Mouse (Mus musculus) heart, adult 2 months (tissue): ENCODE measurements at regions not wholly inside any gene's neighbourhood (a gene's known extent, or its start where the extent isn't known, plus 50 kb on each side); places are given as distances from the start of the nearest gene placed in this dataset.

Experiments
- DNase-seq, 2 experiments: peaks; one replicate each; pipeline ENCODE4 v3.0.0; 2021
- H3K27ac ChIP-seq: fragments of 200-600 bp; 2 replicates; pipeline ENCODE4 v1.8.1; 2022
- H3K27me3 ChIP-seq: fragments of 200-500 bp; 2 replicates; pipeline ENCODE4 v1.6.1; 2012; ENCODE audit warnings: mild to moderate bottlenecking, low read length, inconsistent platforms, mixed read lengths; ENCODE audit not compliant: control insufficient read depth, insufficient read depth
- H3K36me3 ChIP-seq: fragments of 200-500 bp; 2 replicates; pipeline ENCODE4 v1.6.1; 2012; ENCODE audit warnings: low read length, inconsistent platforms; ENCODE audit not compliant: control insufficient read depth, insufficient read depth
- H3K4me1 ChIP-seq: fragments of 200-500 bp; 2 replicates; pipeline ENCODE4 v1.6.1; 2011; ENCODE audit warnings: low read length; ENCODE audit not compliant: control insufficient read depth, insufficient read depth
- H3K4me3 ChIP-seq: fragments of 200-600 bp; 2 replicates; pipeline ENCODE4 v1.8.1; 2022
- H3K79me2 ChIP-seq: fragments of 200-500 bp; replicated peaks from 2 replicates; pipeline ENCODE4 v1.6.1; 2012; ENCODE audit warnings: mild to moderate bottlenecking, inconsistent platforms, low read length, moderate library complexity, mixed read lengths; ENCODE audit not compliant: control insufficient read depth, insufficient read depth
- H3K9ac ChIP-seq: fragments of 200-500 bp; 2 replicates; pipeline ENCODE4 v1.6.1; 2012; ENCODE audit warnings: low read depth, mild to moderate bottlenecking, control low read depth, inconsistent platforms, low read length, mixed read lengths
- CTCF ChIP-seq: fragments of 200-600 bp; IDR thresholded peaks from 2 replicates; pipeline ENCODE4 v1.8.1; 2022; ENCODE audit warnings: antibody characterized with exemption, mild to moderate bottlenecking, moderate library complexity
- EP300 ChIP-seq: fragments of 200-500 bp; IDR thresholded peaks from 2 replicates; pipeline ENCODE4 v1.6.1; 2011; ENCODE audit warnings: low read depth, low read length, control low read depth; ENCODE audit not compliant: insufficient read depth
- POLR2A ChIP-seq: fragments of 200-500 bp; IDR thresholded peaks from 2 replicates; pipeline ENCODE4 v1.6.1; 2011; ENCODE audit warnings: mild to moderate bottlenecking, low read depth, low read length, control low read depth; ENCODE audit not compliant: insufficient read depth
- whole genome bisulfite sequencing: fragments of 180-500 bp; shearing (Covaris S2); methylation state at CpG from one replicate; pipeline ENCODE4 v1.1.7; 2018; 5-methylcytosine and 5-hydroxymethylcytosine counted together
- intact Hi-C: fragments of 180-260 bp; cut with DNase I; formaldehyde crosslinking; loops from one replicate; pipeline ENCODE4 v1.15.1; 2025

- TF ChIP-seq POLR2A (no peak), EP300 (no peak), CTCF (no peak)
- Histone ChIP-seq H3K36me3 (no peaks in the 10 kb centered on the region), H3K27me3 (no peaks in the 10 kb centered on the region), H3K4me3 (no peak overlapping the region), H3K4me1 (peaks cover 2% of the 10 kb centered on the region; the same call in 1 of the 2 replicates), H3K79me2 (no peaks in the 10 kb centered on the region), H3K27ac (no peak overlapping the region), H3K9ac (no peak overlapping the region)
- DNase-seq = peak in 1 of 2 experiments; percentile 63
- 51% methylated on average over 7 of the region's 7 CpGs for WGBS
- intact Hi-C loops = no loop called here
These were observed 85.0 kb downstream of the Ephb3 start for GRCm38 (mm10) chr16:21289528-21289927.

- no peak overlapping the region for H3K27ac ChIP-seq
- peaks cover 10% of the 10 kb centered on the region for H3K4me1 ChIP-seq
These were observed 88.5 kb downstream of the Ephb3 start for GRCm38 (mm10) chr16:21293010-21293409.

GRCm38 (mm10) chr16:21293569-21293968 lies 89.0 kb downstream of the Ephb3 start:
- DNase-seq = peak in 1 of 2 experiments; percentile 35
- Histone ChIP-seq H3K79me2 (no peaks in the 10 kb centered on the region), H3K9ac (no peak overlapping the region), H3K27ac (no peak overlapping the region), H3K4me1 (peaks cover 10% of the 10 kb centered on the region), H3K27me3 (no peaks in the 10 kb centered on the region), H3K4me3 (no peak overlapping the region), H3K36me3 (no peaks in the 10 kb centered on the region)
- 32% methylated on average over 3 of the region's 3 CpGs for WGBS
- no peak for TF ChIP-seq EP300
- TF ChIP-seq POLR2A = no peak
- TF ChIP-seq CTCF = no peak
- intact Hi-C loops = no loop called here

More at GRCm38 (mm10) chr16:21293010-21293409, 88.5 kb downstream of the Ephb3 start:
- Histone ChIP-seq H3K36me3 (no peaks in the 10 kb centered on the region), H3K4me3 (no peak overlapping the region), H3K79me2 (no peaks in the 10 kb centered on the region), H3K9ac (no peak overlapping the region), H3K27me3 (no peaks in the 10 kb centered on the region)
- DNase-seq = no peak
- 55% methylated on average over 11 of the region's 11 CpGs for WGBS
- TF ChIP-seq EP300 (no peak), CTCF (no peak), POLR2A (no peak)
- intact Hi-C loops = no loop called here

GRCm38 (mm10) chr16:21294677-21295411 lies 90.3 kb downstream of the Ephb3 start:
- 30% methylated on average over 9 of the region's 9 CpGs for WGBS
- Histone ChIP-seq H3K4me3 (no peak overlapping the region), H3K4me1 (peaks cover 10% of the 10 kb centered on the region), H3K36me3 (no peaks in the 10 kb centered on the region), H3K27ac (peak overlapping the region; percentile 40; the same call in 1 of the 2 replicates), H3K9ac (no peak overlapping the region), H3K27me3 (no peaks in the 10 kb centered on the region), H3K79me2 (no peaks in the 10 kb centered on the region)
- peak; percentile 67 to 82 for DNase-seq
- TF ChIP-seq EP300 (peak; percentile 59; the same call in 1 of the 2 replicates), POLR2A (no peak), CTCF (peak; percentile 19; the same call in 1 of the 2 replicates)
- intact Hi-C loops = loop anchor here (5.0 kb wide), 3 partner anchors 37 to 88 kb away; no protein-coding TSS in a partner anchor

- no peaks in the 10 kb centered on the region for H3K36me3 ChIP-seq
- 45% methylated on average over 13 of the region's 13 CpGs for WGBS
- TF ChIP-seq POLR2A (no peak), EP300 (no peak), CTCF (no peak)
- no peak overlapping the region; the same call in 1 of the 2 replicates for H3K27ac ChIP-seq
- peaks cover 10% of the 10 kb centered on the region for H3K4me1 ChIP-seq
- intact Hi-C loops = loop anchor here (5.0 kb wide), 3 partner anchors 36 to 89 kb away; no protein-coding TSS in a partner anchor
- no peaks in the 10 kb centered on the region for H3K27me3 ChIP-seq
- H3K9ac ChIP-seq = no peak overlapping the region
- DNase-seq = peak; percentile 29 to 45
- H3K4me3 ChIP-seq = no peak overlapping the region
- no peaks in the 10 kb centered on the region for H3K79me2 ChIP-seq
These were observed 91.6 kb downstream of the Ephb3 start for GRCm38 (mm10) chr16:21295956-21296733.

- Histone ChIP-seq H3K4me3 (no peak overlapping the region), H3K9ac (no peak overlapping the region), H3K36me3 (no peaks in the 10 kb centered on the region), H3K27ac (no peak overlapping the region), H3K4me1 (peaks cover 10% of the 10 kb centered on the region), H3K27me3 (no peaks in the 10 kb centered on the region), H3K79me2 (no peaks in the 10 kb centered on the region)
- WGBS = 70% methylated on average over 3 of the region's 3 CpGs
- DNase-seq = no peak
- TF ChIP-seq EP300 (no peak), POLR2A (no peak), CTCF (no peak)
- intact Hi-C loops = loop anchor here (5.0 kb wide), 3 partner anchors 36 to 89 kb away; no protein-coding TSS in a partner anchor
These were observed 92.2 kb downstream of the Ephb3 start for GRCm38 (mm10) chr16:21296786-21297185.
